Mouse (Mus musculus) layer of hippocampus, adult 9-10 months (tissue): ENCODE data around the gene Dnajc7.
"Not testable (repeated sequence)": the region's sequence is repeated elsewhere in the genome, so short reads cannot be mapped to it uniquely, and the experiment has no call there.

ENCODE experiments used
- DNase-seq: peaks from one replicate; pipeline ENCODE4 v3.0.0; 2022; ENCODE audit warnings: low spot score

Dnajc7 gene

DNA sequence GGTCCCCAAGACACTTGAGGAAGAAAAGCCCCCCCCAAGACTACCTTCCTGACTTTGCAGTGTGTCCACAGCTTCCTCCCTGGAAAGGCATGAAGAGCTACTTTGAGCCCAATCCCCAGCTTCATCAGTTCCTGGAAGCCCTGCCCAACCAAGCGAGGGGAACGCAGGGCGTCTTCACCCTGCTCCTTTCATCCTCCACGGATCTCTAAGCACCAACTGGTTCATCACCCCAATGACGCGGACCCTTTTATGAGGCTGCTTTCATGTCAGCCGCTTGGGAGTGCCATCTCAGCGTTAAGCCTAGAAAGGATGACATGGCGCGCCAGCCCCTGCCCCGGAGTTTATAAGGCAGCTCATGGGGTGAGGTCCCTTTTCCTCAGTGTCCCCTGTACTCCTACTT, at the start of gene Dnajc7:
Dnajc7 (minus strand) TSS at position 187 of the 400 bp plus-strand sequence.
- no peak for DNase-seq

DNA sequence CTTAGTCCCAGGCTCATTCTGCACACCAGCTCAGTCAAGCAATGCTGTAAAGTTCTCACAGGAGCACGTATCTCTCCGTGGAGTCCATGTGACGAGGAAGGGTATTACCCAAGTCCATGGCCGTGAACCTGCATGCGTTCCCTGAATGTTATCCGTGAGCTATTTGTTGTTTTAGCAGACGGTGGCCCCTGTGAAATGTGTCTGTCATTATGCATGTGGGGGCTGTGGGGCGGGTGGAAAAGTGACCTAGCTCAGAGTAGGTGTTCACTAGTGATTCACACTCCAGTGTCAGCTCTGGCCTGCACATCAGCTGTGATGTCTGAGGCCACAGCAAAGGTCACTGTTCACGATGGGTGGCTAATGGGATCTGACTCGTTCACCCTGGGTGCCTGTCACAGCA, 39.8 kb upstream of the Dnajc7 start:
- no peak for DNase-seq

DNA sequence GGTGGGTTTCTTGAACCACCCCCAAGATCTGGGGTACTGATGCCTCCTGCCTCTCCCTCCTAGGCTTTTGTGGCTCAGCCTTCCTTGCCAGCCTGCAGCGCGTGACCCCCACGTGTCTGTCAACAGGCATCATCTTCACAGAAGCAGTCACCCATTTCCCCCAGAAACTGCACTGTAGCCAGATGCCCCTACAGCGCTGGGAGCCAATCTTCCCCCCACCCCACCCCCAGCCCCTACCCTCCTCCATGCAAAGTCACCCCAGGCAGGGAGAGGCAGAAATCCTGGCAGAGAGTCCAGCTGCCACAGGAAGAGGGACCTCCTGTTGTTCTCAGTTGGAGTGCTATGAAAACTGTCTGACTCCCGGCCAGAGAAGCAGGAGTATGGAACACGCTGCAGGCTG, 36.5 kb upstream of the Dnajc7 start:
- no peak for DNase-seq

DNA sequence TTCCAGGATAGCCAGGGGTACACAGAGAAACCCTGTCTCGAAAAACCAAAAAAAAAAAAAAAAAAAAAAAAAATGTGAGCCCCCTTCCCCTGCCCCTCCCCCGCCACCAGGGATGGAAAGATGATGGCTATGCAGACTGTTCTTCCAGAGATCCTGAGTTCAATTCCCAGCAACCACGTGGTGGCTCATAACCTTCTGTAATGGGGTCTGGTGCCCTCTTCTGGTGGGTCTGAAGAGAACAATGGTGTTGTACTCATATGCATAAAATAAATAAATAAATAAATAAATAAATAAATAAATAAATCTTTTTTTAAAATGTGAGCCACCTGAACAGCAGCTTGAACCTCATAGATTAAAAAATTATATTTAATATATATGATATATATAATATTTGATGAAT, 35.6 kb upstream of the Dnajc7 start:
- DNase-seq = not testable (repeated sequence)

DNA sequence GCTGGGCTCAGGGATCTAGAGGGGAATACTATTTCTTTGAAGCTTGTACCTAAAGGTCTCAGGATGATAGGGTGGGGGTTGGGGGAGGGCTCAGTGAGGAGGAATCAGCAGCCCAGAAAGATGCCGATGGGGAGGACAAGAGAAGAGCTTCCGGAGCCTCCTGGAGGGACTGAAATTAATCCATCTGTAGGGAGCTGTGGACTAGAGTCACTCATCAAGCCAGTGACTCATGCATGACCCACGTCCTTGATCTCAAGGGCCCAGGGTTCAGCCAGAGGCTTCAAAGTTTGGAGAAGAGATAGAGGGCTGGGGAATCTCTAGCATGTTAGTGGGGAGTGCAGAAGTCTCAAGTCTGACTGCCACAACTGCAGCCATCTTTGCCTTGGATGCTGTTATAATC, 31.8 kb upstream of the Dnajc7 start:
- DNase-seq = no peak

DNA sequence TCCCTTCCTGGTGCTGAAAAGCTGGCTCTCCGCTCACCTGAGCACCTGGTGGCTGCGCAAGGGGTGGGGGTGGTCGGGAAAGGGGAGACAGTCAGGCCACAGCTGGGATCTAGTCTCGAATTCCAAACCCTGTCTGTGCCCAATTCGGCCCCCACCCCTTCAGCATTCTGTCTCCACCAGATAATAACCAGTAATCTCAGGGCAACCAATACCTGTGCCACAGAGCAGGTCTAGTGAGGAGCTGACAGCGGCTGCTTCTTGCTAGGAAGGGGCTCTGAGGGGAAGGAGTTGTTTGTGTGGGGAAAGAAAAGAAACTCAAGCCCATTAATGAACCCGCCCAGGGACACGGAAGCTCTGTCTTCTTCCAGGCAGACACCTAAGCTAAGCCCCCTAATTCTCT, 31.2 kb upstream of the Dnajc7 start:
- no peak for DNase-seq

DNA sequence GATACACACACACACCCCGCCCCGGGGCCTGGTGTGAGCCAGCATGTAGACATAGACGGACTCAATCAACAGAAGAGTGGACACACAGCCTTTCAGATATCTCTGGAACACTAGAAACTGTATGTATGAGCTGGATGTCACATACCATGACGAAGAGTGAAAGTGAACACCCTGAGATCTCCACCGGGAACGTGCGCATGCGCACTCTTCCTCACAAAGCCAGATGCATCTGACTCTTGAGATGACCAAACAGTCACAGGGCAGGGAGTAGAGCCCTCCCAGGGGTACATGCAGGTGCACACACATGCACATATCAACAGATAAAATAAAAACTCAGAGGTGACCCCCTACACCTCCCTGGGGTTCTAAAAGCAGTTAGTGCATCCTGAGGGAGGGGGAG, 28.4 kb upstream of the Dnajc7 start:
- no peak for DNase-seq

DNA sequence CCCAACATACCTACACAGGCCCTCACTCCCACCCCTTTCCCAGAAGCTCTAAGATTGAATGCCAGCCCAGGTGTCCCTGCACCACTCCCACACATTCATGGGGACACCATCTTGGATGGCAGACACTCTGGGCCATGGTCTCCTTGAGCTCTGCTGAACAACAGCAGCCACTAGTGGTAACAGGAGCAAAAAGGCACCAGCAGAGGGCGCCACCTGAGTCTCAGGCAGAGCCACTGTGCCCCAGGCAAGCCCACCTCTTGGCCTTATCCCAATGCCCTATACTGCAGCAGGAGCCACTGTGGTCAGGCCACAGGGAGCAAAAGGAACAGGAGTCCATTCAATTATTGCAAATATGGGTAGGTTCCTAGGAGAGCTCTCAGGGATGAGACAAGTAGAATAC, 26.3 kb upstream of the Dnajc7 start:
- DNase-seq = no peak

DNA sequence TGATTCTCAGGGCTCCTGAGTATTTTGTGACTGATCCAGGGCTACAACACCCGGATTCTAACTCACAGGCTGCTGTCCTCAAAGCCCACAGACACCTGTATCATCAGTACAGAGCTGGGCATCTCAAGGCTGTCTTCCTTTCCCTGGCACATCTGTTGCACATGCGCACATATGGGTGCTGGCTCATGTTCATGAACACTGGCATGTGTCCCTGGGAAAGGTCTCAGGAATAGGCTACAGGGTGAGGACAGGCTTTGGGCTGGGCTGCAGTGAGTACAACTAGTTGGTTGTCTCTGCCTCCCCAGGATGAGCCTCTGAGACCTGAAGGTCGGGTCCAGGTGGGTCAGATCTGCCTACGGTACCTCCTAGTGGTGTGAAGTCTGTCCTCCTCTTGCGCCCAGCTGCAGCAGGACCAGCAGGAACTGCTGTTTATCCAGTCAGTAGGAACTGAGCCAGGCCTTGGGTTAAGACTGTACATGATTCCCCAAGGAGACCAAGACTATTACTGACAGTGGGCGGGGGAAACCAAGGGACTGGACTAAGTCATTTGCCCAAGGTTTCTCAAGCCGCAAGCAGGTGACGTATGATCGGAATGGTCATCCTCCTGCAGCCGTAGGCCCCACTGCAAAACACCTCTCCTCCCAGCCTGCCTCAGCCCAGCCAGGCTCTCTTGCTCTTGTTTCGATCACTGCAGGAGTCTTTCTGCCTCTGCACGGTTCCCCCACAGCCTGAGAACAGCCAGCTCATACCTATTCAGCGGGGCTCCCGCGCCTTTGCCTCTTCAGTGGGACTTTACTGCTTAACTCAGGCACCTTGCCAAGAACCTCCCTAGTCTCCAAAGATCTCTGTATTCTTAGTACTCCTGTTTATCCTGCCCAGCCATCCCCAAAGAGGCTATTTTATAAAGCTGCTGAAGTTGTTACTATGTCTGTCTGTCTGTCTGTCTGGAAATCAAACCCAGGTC, 23.9 kb upstream of the Dnajc7 start:
- DNase-seq = no peak

DNA sequence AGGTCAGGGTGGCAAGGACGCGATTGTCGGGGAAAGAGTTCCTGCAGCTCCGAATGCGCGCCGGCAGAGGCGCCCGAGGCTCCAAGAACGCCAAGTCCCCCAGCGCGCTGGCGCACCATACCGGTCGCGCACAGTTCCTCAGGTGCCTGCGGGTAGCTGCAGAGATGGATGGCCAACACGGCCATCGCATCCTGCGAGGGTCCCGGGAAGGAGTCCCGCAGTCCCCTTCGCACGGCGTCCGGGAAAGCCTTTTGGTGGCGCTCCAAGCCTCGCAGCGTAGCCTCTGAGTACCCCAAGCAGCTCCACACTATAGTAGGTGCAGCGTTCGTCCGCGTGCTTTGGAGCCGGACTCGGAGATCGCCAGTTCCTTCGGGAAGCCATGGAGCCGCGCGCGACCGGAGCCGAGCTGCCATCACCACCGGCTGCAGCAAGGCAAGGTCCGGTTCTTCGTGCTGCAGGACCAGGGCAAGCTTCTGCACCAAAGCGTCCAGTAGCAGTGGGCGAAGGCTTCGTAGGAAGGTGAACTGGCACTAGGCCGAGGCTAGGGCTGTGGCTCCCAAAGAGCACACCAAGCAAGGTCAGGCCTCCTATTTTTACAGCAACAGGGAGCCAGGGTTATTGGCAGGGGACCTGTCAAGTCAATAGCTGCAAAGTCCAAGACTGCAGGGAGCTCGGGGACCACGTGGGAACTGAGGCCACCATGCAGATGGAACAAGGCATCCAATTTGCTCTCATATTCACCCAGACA, 20.4 kb upstream of the Dnajc7 start:
- no peak for DNase-seq

DNA sequence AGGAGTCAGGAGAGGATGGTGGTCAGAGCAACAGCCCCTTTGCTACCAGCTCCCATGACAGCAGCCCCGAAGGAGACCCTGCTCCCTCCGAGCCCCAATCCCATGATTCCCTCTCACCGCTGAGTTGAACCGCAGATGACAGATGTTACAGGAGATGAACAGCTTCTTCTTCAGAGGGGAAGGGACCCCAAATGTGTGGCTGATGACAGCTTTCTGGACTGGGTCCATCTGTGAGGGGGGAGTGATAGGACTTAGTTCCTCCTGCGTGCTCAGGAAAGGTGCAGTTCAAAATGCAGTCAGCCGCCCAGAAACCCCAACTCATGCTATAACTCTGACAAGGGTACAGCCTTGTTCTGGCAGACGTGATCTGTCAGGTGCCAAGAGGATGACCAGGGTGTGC, 14.6 kb upstream of the Dnajc7 start:
- DNase-seq = no peak

DNA sequence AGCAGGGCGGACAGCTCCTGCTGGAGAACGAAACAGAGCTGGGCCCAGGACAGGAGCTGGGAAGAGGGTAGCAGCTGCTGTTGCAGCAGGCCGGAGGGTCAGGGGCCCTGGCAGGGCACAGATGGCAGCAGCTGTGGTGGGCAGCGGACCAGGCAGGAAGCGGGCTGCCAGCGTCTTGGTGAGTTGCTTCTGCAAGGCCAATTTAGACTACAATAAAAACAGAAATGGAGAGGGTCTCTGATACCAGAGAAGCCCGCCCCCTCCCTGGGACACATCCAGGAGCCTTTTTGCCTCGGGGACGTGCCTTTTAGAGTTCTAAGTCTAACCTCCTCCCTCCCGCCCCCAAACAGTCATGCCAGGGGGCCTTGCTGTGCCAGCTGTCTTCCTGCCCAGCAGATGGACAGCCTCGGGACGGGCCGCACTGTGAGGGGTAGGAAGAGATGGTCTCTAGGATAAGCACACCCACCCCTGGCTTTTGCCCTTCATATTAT, 8.9 kb upstream of the Dnajc7 start:
- no peak for DNase-seq

DNA sequence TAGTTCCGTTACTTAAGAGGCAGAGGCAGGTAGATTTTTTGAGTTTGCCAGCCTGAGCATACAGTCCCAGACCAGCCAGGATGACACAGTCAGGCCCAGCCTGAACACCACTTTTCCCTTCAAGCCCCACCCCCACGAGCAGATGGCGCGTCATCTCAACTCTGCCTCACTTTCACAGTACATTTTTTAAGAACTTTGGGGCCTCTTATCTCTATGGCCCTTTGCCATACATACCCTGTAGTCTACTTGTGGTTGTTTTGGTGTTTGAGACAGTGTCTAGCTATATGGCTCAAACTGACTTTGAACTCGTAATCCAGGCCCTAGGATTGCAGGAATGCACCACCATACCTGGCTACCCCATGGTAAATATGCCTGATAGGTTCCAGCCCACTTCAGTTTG, 8.1 kb upstream of the Dnajc7 start:
- DNase-seq = no peak

DNA sequence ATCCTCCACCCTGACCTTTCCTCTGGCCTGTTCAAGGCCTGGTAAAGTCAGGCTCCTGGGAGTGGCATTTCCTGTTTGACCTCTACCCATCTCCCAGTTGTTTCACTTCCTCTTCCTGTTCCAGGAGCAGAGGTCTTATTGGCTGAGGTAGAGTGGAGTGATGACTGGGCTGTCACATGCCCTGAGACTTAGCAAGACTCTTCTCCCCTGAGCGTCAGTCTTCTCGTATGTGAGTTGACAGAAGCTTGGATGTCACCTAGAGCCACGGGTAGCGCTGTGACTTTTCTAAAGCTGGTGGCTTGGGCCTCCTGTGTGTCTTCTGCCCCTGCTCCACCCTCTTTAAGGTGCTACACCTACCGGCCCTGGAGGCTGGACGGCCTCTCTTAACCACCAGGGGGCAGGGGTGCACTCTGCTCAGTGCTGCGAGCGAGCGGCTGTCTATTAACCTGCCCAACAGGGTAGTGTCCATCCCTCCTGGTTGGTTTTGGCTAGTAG, 6.8 kb upstream of the Dnajc7 start:
- DNase-seq = no peak

DNA sequence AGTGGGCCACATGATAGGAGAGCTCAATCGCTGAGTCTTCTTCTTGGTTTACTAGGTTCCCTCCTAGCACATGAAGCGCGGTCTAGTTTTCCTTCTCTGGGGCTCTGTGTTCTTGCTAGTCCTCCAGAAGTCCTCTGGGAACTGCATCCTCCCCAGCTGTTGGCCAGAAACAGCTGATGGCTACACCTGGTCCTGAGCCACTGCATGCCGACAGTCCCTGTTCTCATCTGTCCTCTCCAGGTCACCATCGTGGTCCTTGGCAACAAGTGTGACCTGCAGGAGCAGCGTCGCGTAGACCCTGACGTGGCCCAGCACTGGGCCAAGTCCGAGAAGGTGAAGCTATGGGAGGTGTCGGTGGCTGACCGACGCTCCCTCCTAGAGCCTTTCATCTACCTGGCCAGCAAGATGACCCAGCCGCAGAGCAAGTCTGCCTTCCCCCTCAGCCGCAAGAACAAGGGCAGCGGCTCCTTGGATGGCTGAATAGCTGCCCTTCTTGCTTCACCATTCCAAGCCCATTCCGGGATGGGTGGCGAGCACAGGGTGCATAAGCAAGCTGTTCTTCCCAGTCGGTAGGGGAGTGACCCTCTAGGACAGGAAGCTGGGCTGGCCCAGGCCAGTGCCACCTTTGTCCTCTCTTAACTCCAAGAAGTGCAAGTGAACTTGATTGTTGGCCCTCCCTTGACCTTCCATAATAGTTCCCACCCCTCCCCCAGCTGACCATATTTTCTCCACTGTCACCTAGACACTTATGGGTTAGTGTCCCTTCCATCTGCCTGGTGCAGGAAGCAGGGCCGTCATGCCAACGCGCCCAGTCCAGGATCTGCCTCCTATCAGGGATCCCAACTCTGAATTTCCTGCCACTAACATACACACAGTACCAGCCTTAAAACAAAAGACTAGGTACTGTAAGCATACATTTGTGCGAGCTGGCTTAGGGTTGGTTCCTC, 6.1 kb upstream of the Dnajc7 start:
- DNase-seq = no peak

DNA sequence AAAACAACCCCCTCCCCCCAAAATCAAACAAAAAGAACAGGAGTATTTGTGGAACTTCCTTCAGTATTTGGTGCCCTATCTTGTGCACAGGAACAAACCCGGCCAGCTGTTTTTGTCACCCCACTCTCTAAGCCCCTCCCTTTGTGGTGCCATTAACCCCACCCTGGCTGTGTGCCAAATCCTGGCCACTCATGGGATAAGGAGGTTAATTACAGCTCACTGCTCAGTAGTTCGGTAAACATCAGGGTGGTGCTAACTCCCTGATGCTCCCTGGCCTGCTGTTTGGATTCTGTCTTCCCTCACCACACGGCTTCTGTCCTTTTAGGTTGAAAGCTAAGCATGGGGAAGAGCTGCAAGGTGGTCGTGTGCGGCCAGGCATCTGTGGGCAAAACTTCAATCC, 3.9 kb upstream of the Dnajc7 start:
- DNase-seq = no peak

DNA sequence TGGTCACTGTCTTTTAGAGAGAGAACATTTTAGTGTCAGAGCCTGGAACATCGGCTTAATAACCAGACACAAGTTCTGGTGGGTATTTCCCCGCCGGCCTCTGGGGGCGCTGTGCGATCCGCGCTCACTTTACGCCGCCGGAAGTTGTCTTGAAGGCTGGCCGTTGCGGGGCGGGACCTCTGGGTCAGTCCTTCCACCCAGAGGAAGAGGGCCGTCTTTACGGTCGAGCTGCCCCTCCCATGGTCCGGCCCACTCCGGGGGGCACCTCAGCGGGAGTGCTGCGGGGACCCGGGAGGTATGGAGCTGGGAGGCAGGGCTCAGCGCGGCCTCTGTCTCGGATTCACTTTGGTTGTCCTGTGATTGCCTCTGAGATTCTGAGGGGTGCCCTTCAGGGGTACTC, 2.7 kb upstream of the Dnajc7 start:
- peak; percentile 92 for DNase-seq

DNA sequence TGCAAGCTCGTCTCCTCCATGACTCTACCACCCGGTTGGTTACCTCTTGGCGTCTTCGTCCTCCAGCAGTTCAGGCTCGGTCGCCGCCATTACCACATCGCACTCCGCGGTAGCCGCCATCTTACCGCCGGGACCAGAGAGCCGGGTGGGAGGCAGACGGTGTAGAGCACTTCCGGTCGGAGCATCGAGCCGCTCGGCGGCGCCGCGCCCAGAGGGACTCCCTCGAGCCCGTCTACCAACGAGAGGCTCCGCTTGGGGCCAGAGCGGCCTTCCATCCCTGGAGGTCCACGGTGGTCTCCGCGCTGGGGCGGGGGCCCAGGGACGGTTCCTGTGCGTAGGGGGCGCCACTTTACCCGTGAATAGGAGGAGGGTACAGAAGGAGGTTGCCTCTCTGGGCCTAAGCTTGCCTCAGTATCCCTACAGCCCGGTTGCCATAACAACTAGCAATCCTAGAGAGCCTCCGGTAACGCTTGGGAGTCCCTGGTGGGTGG, 438 bp downstream of the Dnajc7 start:
- peak; percentile 92 for DNase-seq

DNA sequence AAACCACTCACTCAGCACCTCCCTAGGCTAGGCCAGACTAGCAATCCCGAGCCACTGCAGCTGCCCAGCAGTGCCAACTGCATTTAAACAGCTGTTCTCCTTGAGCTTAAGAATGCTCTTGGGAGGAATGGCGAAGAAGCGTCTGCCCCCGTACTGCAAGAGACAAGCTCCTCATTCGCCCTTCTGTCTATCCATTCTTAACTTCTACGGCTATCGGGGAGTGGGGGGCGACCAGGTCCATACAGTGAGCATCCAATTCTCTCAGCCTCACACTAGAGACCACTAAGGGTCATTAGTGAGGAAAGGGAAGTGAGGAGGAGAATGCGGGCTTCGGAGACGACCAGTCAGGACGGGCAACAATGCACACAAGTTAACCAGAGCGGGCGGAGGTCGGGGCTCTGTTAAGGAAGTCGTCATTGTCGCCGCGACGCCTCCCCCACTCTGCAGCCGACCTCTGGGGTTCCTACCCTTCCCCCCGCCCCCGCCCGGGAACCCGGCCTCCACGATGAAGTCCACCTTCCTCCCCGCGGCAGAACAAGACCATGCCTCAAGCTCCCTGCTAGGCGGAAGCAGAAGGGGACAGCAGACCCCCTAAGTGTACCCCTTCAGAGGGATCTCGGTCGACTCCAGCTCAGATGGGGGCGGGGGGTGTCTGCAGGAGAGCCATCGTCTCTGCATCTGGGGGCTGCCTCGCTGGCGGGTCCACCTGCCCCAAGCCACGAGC, 1.0 kb downstream of the Dnajc7 start, which contains the start of gene Nkiras2:
Nkiras2 (plus strand) TSS at position 484 of the 724 bp plus-strand sequence.
- no peak for DNase-seq

DNA sequence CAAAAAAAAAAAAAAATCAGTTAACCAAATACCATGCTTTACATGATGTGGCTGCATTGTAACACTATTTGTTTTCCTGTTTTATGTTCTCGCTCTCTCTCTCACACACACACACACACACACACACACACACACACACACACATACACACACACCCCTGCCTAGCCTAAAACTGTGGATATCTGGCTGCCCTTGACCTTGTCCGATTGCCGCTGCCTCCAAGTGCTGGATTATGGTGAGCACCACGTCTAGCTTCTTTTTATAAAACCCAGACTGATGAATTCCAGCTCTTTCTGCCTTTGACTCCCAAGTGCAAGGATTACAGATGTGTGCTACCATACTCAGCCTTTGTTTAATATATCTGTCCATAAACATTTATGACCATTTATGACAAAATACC, 2.5 kb downstream of the Dnajc7 start:
- DNase-seq = no peak

DNA sequence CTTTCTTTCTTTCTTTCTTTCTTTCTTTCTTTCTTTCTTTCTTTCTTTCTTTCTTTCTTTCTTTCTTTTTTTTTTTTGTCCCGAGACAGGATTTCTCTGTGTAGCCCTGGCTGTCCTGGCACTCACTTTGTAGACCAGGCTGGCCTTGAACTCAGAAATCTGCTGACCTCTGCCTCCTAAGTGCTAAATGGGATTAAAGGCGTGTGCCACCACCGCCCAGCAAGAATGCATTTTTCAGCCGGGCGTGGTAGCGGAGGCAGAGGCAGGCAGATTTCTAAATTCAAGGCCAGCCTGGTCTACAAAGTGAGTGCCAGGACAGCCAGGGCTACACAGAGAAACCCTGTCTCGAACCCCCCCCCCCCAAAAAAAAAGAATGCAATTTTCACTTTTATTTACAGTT, 3.1 kb downstream of the Dnajc7 start:
- not testable (repeated sequence) for DNase-seq
